Mouse (Mus musculus): ENCODE measurements around the gene Naa15. TPM values are rescaled to one million over a fixed set of nuclear protein-coding genes. Genes with fewer than 3 reads are reported as not detected.

Naa15 gene
- polyA plus RNA-seq, 1 experiment from 2014 or later = 39.6 TPM

DNA sequence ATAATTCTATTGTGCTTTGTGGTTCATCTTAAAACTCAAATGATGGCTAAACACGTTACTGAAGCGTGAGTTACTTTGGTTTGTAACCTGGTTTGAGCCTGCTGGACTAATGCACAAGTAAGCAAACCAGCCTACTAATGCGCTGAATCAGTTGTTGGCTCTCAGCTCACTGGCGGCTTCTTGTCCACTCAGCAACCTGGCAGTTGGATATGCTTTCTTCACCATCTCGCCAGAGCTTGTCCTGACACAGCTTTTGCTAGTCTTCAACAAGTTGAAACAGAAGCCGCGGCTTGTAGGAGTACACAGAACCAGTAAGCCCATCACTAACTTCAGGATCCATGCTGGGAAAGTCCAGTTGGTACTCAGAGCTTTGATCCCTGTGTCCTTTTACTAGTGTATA lies 2.5 kb upstream of the Naa15 start:
- peaks cover 12% of the 10 kb centered on the region; the same call in 1 of the 2 replicates for H3K4me1 ChIP-seq (ENCODE audit: control insufficient read depth, insufficient read depth, low read length)
- no peak overlapping the region for H3K9ac ChIP-seq (ENCODE audit: low read depth, low read length)
- no peaks in the 10 kb centered on the region for H3K9me3 ChIP-seq (replicated peaks; ENCODE audit: control insufficient read depth, low read length)
- H3K4me3 ChIP-seq (ENCODE audit: low read depth, low read length) = no peak overlapping the region
- ATAC-seq (replicated peaks; ENCODE audit: insufficient number of reproducible peaks, low FRiP score, low TSS enrichment) = no peak
- H3K27me3 ChIP-seq (ENCODE audit: control insufficient read depth, insufficient read depth, low read length) = no peaks in the 10 kb centered on the region
- no peak overlapping the region for H3K27ac ChIP-seq (ENCODE audit: low read depth, low read length)
- WGBS (ENCODE audit: insufficient replicate concordance) = 86% methylated on average over 7 of the region's 7 CpGs
- no peak overlapping the region for H3K4me2 ChIP-seq
- no peaks in the 10 kb centered on the region for H3K36me3 ChIP-seq (ENCODE audit: control insufficient read depth, insufficient read depth, low read length)

DNA sequence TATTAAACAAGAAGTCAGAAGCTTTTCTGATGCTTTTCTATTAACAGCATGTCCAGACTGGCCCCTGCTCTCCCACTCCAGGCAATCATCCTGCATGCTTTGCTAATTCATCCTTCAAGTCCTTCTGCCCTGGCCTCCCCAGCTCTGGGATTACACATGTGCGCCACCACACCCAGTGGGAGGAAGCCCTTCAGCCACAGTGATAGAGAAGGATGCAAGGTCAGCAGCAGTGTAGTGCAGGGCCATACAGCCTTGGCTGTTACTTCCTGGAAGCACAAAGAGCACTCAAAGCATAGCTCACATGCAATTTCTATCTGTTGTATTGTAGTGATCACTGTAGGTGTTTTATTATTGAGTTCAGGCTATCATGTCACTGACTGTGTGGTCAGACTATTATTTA lies 1.7 kb upstream of the Naa15 start:
- Histone ChIP-seq H3K4me1 (ENCODE audit: control insufficient read depth, insufficient read depth, low read length) (peaks cover 12% of the 10 kb centered on the region; the same call in 1 of the 2 replicates), H3K9ac (ENCODE audit: low read depth, low read length) (no peak overlapping the region), H3K36me3 (ENCODE audit: control insufficient read depth, insufficient read depth, low read length) (no peaks in the 10 kb centered on the region), H3K27ac (ENCODE audit: low read depth, low read length) (no peak overlapping the region), H3K4me3 (ENCODE audit: low read depth, low read length) (no peak overlapping the region), H3K9me3 (replicated peaks; ENCODE audit: control insufficient read depth, low read length) (no peaks in the 10 kb centered on the region), H3K4me2 (no peak overlapping the region), H3K27me3 (ENCODE audit: control insufficient read depth, insufficient read depth, low read length) (no peaks in the 10 kb centered on the region)
- ATAC-seq (replicated peaks; ENCODE audit: insufficient number of reproducible peaks, low FRiP score, low TSS enrichment) = no peak
- WGBS (ENCODE audit: insufficient replicate concordance) = 66% methylated on average over 1 of the region's 1 CpGs

DNA sequence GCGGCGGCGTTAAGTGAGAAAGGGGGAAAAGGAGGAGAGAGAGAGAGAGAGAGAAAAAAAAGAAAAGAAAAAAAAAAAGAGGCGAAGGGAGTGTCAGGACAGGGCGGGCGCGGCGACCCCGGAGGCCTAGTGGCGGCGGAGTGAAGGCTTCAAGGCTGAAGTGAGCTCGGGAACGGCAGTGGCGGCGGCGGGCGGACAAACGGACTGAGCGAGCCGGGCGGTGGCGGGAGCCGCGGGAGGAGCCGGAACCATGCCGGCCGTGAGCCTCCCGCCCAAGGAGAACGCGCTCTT lies 1.1 kb downstream of the Naa15 start:
- peak overlapping the region; percentile 92 for H3K9ac ChIP-seq (ENCODE audit: low read depth, low read length)

DNA sequence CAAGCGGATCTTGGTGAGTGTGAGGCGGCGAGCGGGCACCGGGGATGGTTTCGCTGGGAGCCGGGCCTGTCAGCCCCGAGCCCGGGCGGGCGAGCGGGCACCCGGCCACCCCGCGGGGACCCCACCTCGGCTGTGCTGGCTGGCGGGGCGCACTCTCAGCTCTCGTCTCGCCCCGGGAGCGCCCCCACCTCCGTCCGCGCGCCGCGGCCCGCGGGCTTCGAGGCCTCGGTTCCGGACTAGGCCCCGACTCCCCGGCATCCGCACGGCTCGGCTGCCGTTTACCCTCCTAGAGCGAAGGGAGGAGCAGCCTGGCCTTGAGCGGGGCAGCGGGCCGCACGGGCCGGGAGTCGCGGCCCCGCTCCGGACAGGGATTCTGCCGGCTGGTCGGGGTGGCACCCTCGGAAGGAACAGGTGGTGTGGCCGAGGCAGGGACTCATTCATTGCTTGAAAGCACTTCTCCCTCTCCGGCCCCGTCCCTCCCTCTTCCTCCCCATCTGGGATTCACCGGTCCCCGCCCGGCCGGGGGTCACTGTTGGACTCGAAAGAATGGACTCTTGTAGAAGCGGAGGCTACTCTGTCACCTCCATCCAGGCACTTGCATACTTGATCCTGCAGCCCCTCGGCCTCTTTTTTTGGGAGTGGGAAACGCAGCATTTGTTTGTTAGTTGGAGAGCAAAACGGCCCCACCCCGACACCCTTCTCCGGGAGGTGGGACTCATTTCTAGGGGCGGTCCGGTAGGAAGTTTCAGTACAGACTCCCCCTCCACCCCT lies 1.6 kb downstream of the Naa15 start:
- under 1% methylated on average over 60 of the region's 68 CpGs for WGBS (ENCODE audit: insufficient replicate concordance)

More for the DNA sequence above, 1.1 kb downstream of the Naa15 start:
- H3K27me3 ChIP-seq (ENCODE audit: control insufficient read depth, insufficient read depth, low read length) = no peaks in the 10 kb centered on the region
- H3K27ac ChIP-seq (ENCODE audit: low read depth, low read length) = peak overlapping the region; percentile 96
- ATAC-seq (replicated peaks; ENCODE audit: insufficient number of reproducible peaks, low FRiP score, low TSS enrichment) = peak; percentile 54
- no peaks in the 10 kb centered on the region for H3K9me3 ChIP-seq (replicated peaks; ENCODE audit: control insufficient read depth, low read length)
- H3K36me3 ChIP-seq (ENCODE audit: control insufficient read depth, insufficient read depth, low read length) = no peaks in the 10 kb centered on the region
- H3K4me3 ChIP-seq (ENCODE audit: low read depth, low read length) = peak overlapping the region; percentile 68
- peaks cover 14% of the 10 kb centered on the region; the same call in 1 of the 2 replicates for H3K4me1 ChIP-seq (ENCODE audit: control insufficient read depth, insufficient read depth, low read length)
- WGBS (ENCODE audit: insufficient replicate concordance) = 0% methylated on average over 30 of the region's 30 CpGs
- peak overlapping the region; percentile 82 for H3K4me2 ChIP-seq

DNA sequence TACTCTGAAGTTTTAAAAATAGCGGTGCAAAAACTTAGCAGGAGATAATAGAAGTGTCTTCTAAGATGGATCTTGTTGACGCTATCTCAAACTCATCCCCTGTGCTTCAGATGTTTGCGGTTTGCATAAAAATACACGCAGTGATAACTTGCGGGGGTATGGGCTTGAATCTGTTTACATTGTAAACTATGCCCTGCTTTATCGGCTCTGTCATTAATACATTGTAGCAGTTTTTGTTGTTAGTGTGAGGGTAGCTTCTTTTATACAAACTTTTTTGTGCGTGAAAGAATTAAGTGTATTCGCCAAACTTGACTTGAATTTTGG lies 2.1 kb downstream of the Naa15 start:
- Histone ChIP-seq H3K27ac (ENCODE audit: low read depth, low read length) (peak overlapping the region; percentile 96), H3K4me1 (ENCODE audit: control insufficient read depth, insufficient read depth, low read length) (peaks cover 14% of the 10 kb centered on the region; the same call in 1 of the 2 replicates), H3K36me3 (ENCODE audit: control insufficient read depth, insufficient read depth, low read length) (no peaks in the 10 kb centered on the region), H3K4me3 (ENCODE audit: low read depth, low read length) (peak overlapping the region; percentile 68), H3K27me3 (ENCODE audit: control insufficient read depth, insufficient read depth, low read length) (no peaks in the 10 kb centered on the region), H3K9ac (ENCODE audit: low read depth, low read length) (peak overlapping the region; percentile 92), H3K4me2 (peak overlapping the region; percentile 82), H3K9me3 (replicated peaks; ENCODE audit: control insufficient read depth, low read length) (no peaks in the 10 kb centered on the region)
- ATAC-seq (replicated peaks; ENCODE audit: insufficient number of reproducible peaks, low FRiP score, low TSS enrichment) = no peak
- WGBS (ENCODE audit: insufficient replicate concordance) = 8% methylated on average over 8 of the region's 8 CpGs

More for the DNA sequence above, 1.6 kb downstream of the Naa15 start:
- Histone ChIP-seq H3K27me3 (ENCODE audit: control insufficient read depth, insufficient read depth, low read length) (no peaks in the 10 kb centered on the region), H3K4me2 (peak overlapping the region; percentile 82), H3K9ac (ENCODE audit: low read depth, low read length) (peak overlapping the region; percentile 92), H3K36me3 (ENCODE audit: control insufficient read depth, insufficient read depth, low read length) (no peaks in the 10 kb centered on the region), H3K4me3 (ENCODE audit: low read depth, low read length) (peak overlapping the region; percentile 68), H3K27ac (ENCODE audit: low read depth, low read length) (peak overlapping the region; percentile 96), H3K4me1 (ENCODE audit: control insufficient read depth, insufficient read depth, low read length) (peaks cover 14% of the 10 kb centered on the region; the same call in 1 of the 2 replicates), H3K9me3 (replicated peaks; ENCODE audit: control insufficient read depth, low read length) (no peaks in the 10 kb centered on the region)
- ATAC-seq (replicated peaks; ENCODE audit: insufficient number of reproducible peaks, low FRiP score, low TSS enrichment) = peak; percentile 50; the same call in 1 of the 2 replicates

DNA sequence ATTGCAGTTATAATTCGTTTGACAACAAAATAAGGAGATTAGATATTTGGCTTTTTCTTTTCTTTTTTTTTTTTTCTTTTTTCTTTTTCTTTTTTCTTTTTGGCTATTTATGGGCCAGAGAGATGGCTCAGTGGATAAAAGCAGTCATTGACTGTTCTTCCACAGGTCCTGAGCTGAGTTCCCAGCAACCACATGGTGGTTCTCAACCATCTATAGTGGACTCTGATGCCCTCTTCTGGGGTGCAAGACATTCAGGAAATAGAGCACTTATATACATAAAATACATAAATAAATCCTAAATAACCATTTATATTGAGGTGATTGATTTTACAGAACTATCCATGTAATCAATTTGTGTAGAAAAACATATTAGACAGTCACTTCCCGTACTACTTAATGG lies 2.5 kb downstream of the Naa15 start:
- Histone ChIP-seq H3K4me3 (ENCODE audit: low read depth, low read length) (peak overlapping the region; percentile 68), H3K4me1 (ENCODE audit: control insufficient read depth, insufficient read depth, low read length) (peaks cover 14% of the 10 kb centered on the region; the same call in 1 of the 2 replicates), H3K27ac (ENCODE audit: low read depth, low read length) (no peak overlapping the region), H3K9me3 (replicated peaks; ENCODE audit: control insufficient read depth, low read length) (no peaks in the 10 kb centered on the region), H3K36me3 (ENCODE audit: control insufficient read depth, insufficient read depth, low read length) (no peaks in the 10 kb centered on the region), H3K4me2 (peak overlapping the region; percentile 82), H3K9ac (ENCODE audit: low read depth, low read length) (no peak overlapping the region), H3K27me3 (ENCODE audit: control insufficient read depth, insufficient read depth, low read length) (no peaks in the 10 kb centered on the region)
- no peak for ATAC-seq (replicated peaks; ENCODE audit: insufficient number of reproducible peaks, low FRiP score, low TSS enrichment)
- WGBS (ENCODE audit: insufficient replicate concordance) = 52% methylated on average over 2 of the region's 2 CpGs

DNA sequence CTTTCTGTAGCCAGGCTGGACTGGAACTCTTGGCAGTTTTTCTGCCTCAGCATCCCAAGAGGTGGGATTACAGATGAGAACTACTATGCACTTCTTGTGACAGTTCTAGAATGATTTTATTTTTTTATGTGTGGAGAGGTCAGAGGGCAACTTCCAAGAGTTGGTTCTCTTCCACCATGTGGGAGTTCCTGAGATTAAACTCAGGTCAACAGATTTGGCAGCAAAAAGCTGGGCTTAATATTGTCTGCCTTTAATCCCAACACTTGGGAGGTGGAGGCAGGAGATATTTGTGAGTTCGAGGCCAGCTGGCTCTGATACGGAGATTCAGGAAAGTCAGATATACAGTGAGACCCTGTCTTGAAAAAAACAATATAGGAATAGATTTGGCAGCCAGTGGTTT lies 3.0 kb downstream of the Naa15 start:
- Histone ChIP-seq H3K27me3 (ENCODE audit: control insufficient read depth, insufficient read depth, low read length) (no peaks in the 10 kb centered on the region), H3K4me2 (peak overlapping the region; percentile 82), H3K36me3 (ENCODE audit: control insufficient read depth, insufficient read depth, low read length) (no peaks in the 10 kb centered on the region), H3K27ac (ENCODE audit: low read depth, low read length) (no peak overlapping the region), H3K4me1 (ENCODE audit: control insufficient read depth, insufficient read depth, low read length) (peaks cover 14% of the 10 kb centered on the region; the same call in 1 of the 2 replicates), H3K9me3 (replicated peaks; ENCODE audit: control insufficient read depth, low read length) (no peaks in the 10 kb centered on the region), H3K9ac (ENCODE audit: low read depth, low read length) (no peak overlapping the region), H3K4me3 (ENCODE audit: low read depth, low read length) (no peak overlapping the region)
- WGBS (ENCODE audit: insufficient replicate concordance) = 52% methylated on average over 2 of the region's 2 CpGs
- ATAC-seq (replicated peaks; ENCODE audit: insufficient number of reproducible peaks, low FRiP score, low TSS enrichment) = no peak

DNA sequence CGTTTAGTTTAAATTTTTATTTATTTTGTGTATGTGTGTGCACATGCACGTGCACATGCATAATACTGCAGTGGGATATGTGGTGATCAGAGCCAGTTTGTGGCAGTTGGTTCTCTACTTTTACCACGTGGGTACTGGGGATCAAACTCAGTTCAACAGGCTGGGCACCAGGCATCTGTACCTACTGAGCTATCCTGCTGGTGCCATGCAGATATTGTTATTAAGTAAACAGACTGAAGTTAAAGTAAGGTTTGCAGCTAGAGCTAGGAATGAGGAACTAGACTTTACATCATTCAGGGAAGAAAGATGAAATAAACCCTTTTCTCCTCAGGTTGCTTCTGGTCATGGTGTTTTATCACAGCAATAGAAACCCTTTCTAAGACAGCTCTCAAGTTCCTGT lies 7.0 kb downstream of the Naa15 start:
- Histone ChIP-seq H3K4me1 (ENCODE audit: control insufficient read depth, insufficient read depth, low read length) (peaks cover 8% of the 10 kb centered on the region; the same call in 1 of the 2 replicates), H3K36me3 (ENCODE audit: control insufficient read depth, insufficient read depth, low read length) (no peaks in the 10 kb centered on the region), H3K27ac (ENCODE audit: low read depth, low read length) (no peak overlapping the region), H3K9me3 (replicated peaks; ENCODE audit: control insufficient read depth, low read length) (no peaks in the 10 kb centered on the region), H3K4me3 (ENCODE audit: low read depth, low read length) (no peak overlapping the region), H3K27me3 (ENCODE audit: control insufficient read depth, insufficient read depth, low read length) (no peaks in the 10 kb centered on the region), H3K4me2 (no peak overlapping the region), H3K9ac (ENCODE audit: low read depth, low read length) (no peak overlapping the region)
- 82% methylated on average over 3 of the region's 3 CpGs for WGBS (ENCODE audit: insufficient replicate concordance)
- no peak for ATAC-seq (replicated peaks; ENCODE audit: insufficient number of reproducible peaks, low FRiP score, low TSS enrichment)

DNA sequence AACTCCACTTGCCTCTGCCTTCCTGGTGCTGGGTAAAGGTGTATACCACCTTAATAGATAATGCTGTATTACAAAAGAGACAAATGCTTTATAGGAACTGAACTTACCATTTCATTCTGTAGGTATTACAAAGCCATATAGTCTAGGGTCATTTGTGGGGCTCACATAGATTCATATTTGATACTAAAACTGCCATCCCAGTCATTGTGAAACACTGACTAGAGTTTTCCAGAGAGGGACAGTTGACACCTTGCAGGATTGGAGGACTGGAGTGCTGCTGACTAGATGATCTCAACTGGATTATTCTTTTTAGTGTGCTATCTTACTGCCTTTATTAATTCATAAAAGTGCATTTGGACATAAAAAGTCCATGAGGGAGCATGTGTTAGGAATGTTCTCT lies 10.4 kb downstream of the Naa15 start:
- H3K27me3 ChIP-seq (ENCODE audit: control insufficient read depth, insufficient read depth, low read length) = no peaks in the 10 kb centered on the region
- ATAC-seq (replicated peaks; ENCODE audit: insufficient number of reproducible peaks, low FRiP score, low TSS enrichment) = no peak
- H3K36me3 ChIP-seq (ENCODE audit: control insufficient read depth, insufficient read depth, low read length) = no peaks in the 10 kb centered on the region
- H3K9me3 ChIP-seq (replicated peaks; ENCODE audit: control insufficient read depth, low read length) = no peaks in the 10 kb centered on the region
- H3K4me1 ChIP-seq (ENCODE audit: control insufficient read depth, insufficient read depth, low read length) = no peaks in the 10 kb centered on the region
- no peak overlapping the region for H3K4me2 ChIP-seq
- H3K9ac ChIP-seq (ENCODE audit: low read depth, low read length) = no peak overlapping the region
- no peak overlapping the region for H3K27ac ChIP-seq (ENCODE audit: low read depth, low read length)
- no peak overlapping the region for H3K4me3 ChIP-seq (ENCODE audit: low read depth, low read length)
